Mouse (Mus musculus) common myeloid progenitor, adult 5-6 weeks (primary cell): ENCODE measurements around the gene Vmn1r116. TPM values are rescaled to one million over a fixed set of nuclear protein-coding genes. Genes with fewer than 3 reads are reported as not detected.
"Not testable (repeated sequence)": the region's sequence is repeated elsewhere in the genome, so short reads cannot be mapped to it uniquely, and the experiment has no call there.

Experiments
- ATAC-seq: replicated peaks from 2 replicates; pipeline ENCODE4 v1.8.0; 2016; ENCODE audit warnings: low read depth, mild to moderate bottlenecking, moderate TSS enrichment, inconsistent platforms; ENCODE audit not compliant: poor library complexity, severe bottlenecking
- total RNA-seq: library from RNA; stranded (forward); fragments of 200-1000, 187-1606 nt; gene quantifications from 2 replicates; pipeline ENCODE4 v1.2.3, GENCODE M21; 2017

Gene Vmn1r116
- total RNA-seq = not detected in 2 replicates

- ATAC-seq = not testable (repeated sequence)
Measured at GRCm38 (mm10) chr7:20871956-20872355, at the start of gene Vmn1r116. TSS of gene Vmn1r116 (plus strand) at chr7:20872256.

- ATAC-seq = not testable (repeated sequence)
Measured at GRCm38 (mm10) chr7:20844885-20845284, 27.2 kb upstream of the Vmn1r116 start, which contains the start of gene Vmn1r115. TSS of gene Vmn1r115 (minus strand) at chr7:20844985.

DNA sequence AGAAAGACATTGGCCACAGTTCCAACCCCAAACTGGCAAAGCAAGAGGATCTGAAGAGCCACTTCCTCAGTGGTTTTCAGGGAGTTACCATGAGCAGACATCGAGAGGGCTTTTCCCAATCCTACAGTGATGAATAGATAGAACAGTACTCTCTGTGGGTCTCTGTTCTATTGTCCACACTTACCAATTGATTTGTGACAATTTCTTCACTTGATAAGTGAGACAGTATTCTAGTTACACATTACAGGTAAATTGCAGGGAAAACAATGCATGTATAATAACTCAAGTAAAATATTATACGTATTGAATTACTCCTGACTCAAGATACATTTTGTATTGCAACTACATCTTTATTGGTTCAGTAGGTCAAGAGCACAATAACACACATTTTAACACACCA is 12.0 kb downstream of the Vmn1r116 start, which contains the start of gene Vmn1r117:
Gene Vmn1r117 (minus strand): TSS at position 101 of the 400 bp plus-strand sequence.
- ATAC-seq = not testable (repeated sequence)

- ATAC-seq = not testable (repeated sequence)
Measured at GRCm38 (mm10) chr7:20912247-20912646, 40.2 kb downstream of the Vmn1r116 start, which contains the start of gene Vmn1r118. TSS of gene Vmn1r118 (minus strand) at chr7:20912347.

Other genes starting within 250 kb of the Vmn1r116 start
- gene Vmn1r107, start 203.3 kb upstream of the Vmn1r116 start, total RNA-seq = not detected in 2 replicates
- gene Vmn1r111, start 169.0 kb upstream of the Vmn1r116 start, total RNA-seq = not detected in 2 replicates
- gene Gm10668, start 141.6 kb upstream of the Vmn1r116 start, total RNA-seq = not detected in 2 replicates
- gene Vmn1r112, start 101.1 kb upstream of the Vmn1r116 start, total RNA-seq = not detected in 2 replicates
- not detected in 2 replicates for gene Vmn1r113, start 85.0 kb upstream of the Vmn1r116 start, total RNA-seq
- gene Vmn1r114, start 60.1 kb upstream of the Vmn1r116 start, total RNA-seq = not detected in 2 replicates
- not detected in 2 replicates for gene Vmn1r115, start 27.3 kb upstream of the Vmn1r116 start, total RNA-seq
- not detected in 2 replicates for gene Vmn1r117, start 11.9 kb downstream of the Vmn1r116 start, total RNA-seq
- not detected in 2 replicates for gene Vmn1r118, start 40.1 kb downstream of the Vmn1r116 start, total RNA-seq
- gene Vmn1r119, start 140.2 kb downstream of the Vmn1r116 start, total RNA-seq = not detected in 2 replicates
- not detected in 2 replicates for gene Vmn1r120, start 181.5 kb downstream of the Vmn1r116 start, total RNA-seq
- gene Vmn1r121, start 226.3 kb downstream of the Vmn1r116 start, total RNA-seq = not detected in 2 replicates